Mouse (Mus musculus) liver, adult 2 months (tissue): ENCODE results near the gene Runx1.

Source experiments
- CTCF ChIP-seq: fragments of 200-500 bp; IDR thresholded peaks from 2 replicates; pipeline ENCODE4 v1.5.1; 2011; ENCODE audit warnings: low read depth, low read length, control low read depth
- POLR2A ChIP-seq: fragments of 200-500 bp; IDR thresholded peaks from 2 replicates; pipeline ENCODE4 v1.6.1; 2011; ENCODE audit warnings: low read length, control low read depth; ENCODE audit not compliant: insufficient read depth; ENCODE audit errors: extremely low read depth

GRCm38 (mm10) chr16:92675677-92676076, 150.3 kb downstream of the Runx1 start:
- TF ChIP-seq CTCF (no peak), POLR2A (no peak)
